Mouse (Mus musculus): ENCODE data around the gene Ubl7. TPM values are rescaled to one million over a fixed set of nuclear protein-coding genes. Genes with fewer than 3 reads are reported as not detected.

The Ubl7 gene
- polyA plus RNA-seq, 1 experiment from 2014 or later: 124 TPM

DNA sequence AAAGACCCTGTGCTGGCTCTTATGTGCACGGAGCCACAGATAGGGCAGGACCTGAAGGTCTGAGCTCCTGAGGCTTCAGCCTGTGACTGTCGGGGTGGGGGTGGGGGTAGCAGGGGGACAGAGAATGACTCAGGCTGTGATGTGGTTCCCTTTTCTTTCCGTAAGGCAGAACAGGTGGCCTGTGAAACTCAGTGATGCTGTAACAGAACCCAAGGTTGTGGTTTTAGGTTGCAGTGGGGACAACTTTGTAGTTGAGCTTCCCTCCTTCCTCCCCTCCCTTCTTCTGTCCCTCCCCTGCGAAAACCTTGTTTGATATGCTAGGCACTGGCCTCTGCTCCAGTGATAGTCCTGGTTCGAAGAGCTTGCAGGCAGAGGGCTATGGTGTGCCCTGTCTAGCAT is 46.1 kb downstream of the Ubl7 start:
- DNase-seq (ENCODE audit: low spot score) (no peak), ATAC-seq (replicated peaks; ENCODE audit: low FRiP score, low read depth) (no peak)
- Histone ChIP-seq H3K9me3 (replicated peaks; ENCODE audit: low read length) (no peaks in the 10 kb centered on the region), H3K27me3 (ENCODE audit: insufficient read depth, low read length) (no peaks in the 10 kb centered on the region), H3K9ac (ENCODE audit: low read depth, low read length) (no peak overlapping the region), H3K27ac (no peak overlapping the region), H3K4me2 (ENCODE audit: low read length) (no peak overlapping the region), H3K4me1 (replicated peaks; ENCODE audit: insufficient read depth, low read length) (0 out of 2 replicates have a peak, but pooled peaks cover 3% of the 10 kb centered on the region), H3K36me3 (ENCODE audit: insufficient read depth, low read length) (no peaks in the 10 kb centered on the region), H3K4me3 (replicated peaks; ENCODE audit: low read depth, low read length) (no peak overlapping the region)
- no peak for TF ChIP-seq CTCF (IDR thresholded peaks at IDR 0.05; ENCODE audit: low read depth)
- WGBS: 53% methylated on average over 5 of the region's 5 CpGs

DNA sequence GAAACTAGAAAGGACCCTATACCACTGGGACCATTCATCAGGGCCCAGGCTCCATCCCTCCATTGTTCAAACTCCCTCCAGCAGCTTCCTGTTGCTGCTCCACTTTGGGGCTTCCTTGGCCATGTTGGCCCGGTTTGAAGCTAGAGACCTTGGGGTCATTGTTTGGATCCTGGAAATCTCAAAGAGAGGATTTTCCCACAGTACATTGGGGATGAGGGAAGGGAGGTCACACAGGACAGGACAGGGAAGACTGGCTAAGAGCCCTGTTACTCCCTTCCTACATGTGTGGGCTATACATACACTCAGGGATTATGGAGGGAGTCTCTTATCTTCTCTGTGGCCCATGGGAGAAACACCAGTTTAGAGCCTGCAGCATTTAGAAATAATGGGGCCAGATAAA is 47.8 kb downstream of the Ubl7 start:
- ATAC-seq (replicated peaks; ENCODE audit: low FRiP score, low read depth) (no peak), DNase-seq (ENCODE audit: low spot score) (no peak)
- no peak for TF ChIP-seq CTCF (IDR thresholded peaks at IDR 0.05; ENCODE audit: low read depth)
- no peaks in the 10 kb centered on the region for H3K36me3 ChIP-seq (ENCODE audit: insufficient read depth, low read length)
- no peak overlapping the region for H3K9ac ChIP-seq (ENCODE audit: low read depth, low read length)
- no peak overlapping the region for H3K4me3 ChIP-seq (replicated peaks; ENCODE audit: low read depth, low read length)
- WGBS: 67% methylated on average over 1 of the region's 1 CpGs
- H3K27me3 ChIP-seq (ENCODE audit: insufficient read depth, low read length): no peaks in the 10 kb centered on the region
- no peaks in the 10 kb centered on the region for H3K9me3 ChIP-seq (replicated peaks; ENCODE audit: low read length)
- no peak overlapping the region for H3K4me2 ChIP-seq (ENCODE audit: low read length)
- peaks cover 3% of the 10 kb centered on the region; the same call in 1 of the 2 replicates for H3K4me1 ChIP-seq (replicated peaks; ENCODE audit: insufficient read depth, low read length)
- H3K27ac ChIP-seq: no peak overlapping the region

DNA sequence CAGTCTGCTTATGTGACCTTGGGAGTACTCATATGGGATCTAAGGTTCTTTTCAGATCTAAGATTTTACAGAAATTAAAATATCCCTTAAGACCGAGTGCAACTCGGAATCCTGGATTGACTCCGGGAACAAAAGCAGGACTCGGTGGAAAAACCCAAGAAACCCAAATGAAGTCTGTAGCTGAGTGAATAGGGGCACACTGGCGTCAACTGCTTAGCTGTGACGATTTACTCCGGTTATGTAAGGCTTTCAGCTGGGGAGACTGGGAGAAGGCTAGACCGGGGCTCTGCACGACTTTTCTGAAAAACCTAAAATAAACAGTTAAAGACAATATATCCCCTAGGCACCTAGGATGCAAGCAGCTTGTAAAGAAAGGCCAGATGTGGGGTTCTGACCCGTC is 48.6 kb downstream of the Ubl7 start:
- Histone ChIP-seq H3K27me3 (ENCODE audit: insufficient read depth, low read length) (no peaks in the 10 kb centered on the region), H3K9me3 (replicated peaks; ENCODE audit: low read length) (no peaks in the 10 kb centered on the region), H3K4me3 (replicated peaks; ENCODE audit: low read depth, low read length) (no peak overlapping the region), H3K27ac (no peak overlapping the region), H3K4me1 (replicated peaks; ENCODE audit: insufficient read depth, low read length) (peaks cover 3% of the 10 kb centered on the region; the same call in 1 of the 2 replicates), H3K4me2 (ENCODE audit: low read length) (no peak overlapping the region), H3K9ac (ENCODE audit: low read depth, low read length) (no peak overlapping the region), H3K36me3 (ENCODE audit: insufficient read depth, low read length) (no peaks in the 10 kb centered on the region)
- ATAC-seq (replicated peaks; ENCODE audit: low FRiP score, low read depth): no peak
- TF ChIP-seq CTCF (IDR thresholded peaks at IDR 0.05; ENCODE audit: low read depth): no peak
- WGBS: 75% methylated on average over 10 of the region's 10 CpGs
- DNase-seq (ENCODE audit: low spot score): no peak

DNA sequence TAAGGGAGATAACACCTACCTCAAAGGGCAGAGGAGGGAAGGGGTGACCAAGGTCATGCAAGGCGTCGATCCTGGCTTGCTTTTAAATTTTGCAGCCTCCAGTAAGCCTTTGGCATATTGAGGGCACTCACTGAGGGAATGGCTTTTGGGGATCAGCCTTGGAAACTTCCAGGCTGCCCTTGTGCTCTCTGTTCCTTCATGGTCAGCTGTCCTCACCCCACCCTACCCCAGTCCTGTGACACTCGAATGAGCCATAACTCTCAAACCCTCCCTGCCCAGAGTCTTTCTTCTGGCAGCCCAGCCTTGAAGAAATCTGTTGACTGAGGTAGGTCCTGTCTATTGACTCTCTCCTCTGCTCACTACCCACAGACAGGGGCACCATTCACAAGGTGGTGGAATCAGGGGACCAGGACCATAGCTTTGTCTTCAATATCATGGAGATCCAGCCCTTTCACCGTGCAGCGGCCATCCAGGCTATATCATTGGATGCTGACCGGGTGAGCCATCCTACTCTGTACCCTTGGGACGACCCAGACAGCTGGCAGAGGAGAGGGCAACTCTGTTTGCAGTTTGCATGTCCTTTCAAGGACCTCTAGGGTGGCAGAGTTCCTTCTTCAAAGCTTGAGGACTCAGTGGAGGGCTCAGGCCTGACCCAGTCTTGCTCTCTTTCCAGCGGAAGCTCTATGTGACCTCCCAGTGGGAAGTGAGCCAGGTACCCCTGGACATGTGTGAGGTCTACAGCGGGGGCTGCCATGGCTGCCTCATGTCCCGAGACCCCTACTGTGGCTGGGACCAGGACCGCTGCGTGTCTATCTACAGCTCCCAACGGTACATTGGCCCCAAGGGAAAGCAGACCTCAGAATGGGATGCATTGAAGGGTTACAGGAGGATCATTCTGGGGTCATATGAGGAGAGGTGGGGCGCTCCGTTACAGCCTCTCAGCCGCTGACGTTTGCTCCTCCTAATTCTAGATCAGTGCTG is 49.4 kb downstream of the Ubl7 start:
- no peak for TF ChIP-seq CTCF (IDR thresholded peaks at IDR 0.05; ENCODE audit: low read depth)
- DNase-seq (ENCODE audit: low spot score) (no peak), ATAC-seq (replicated peaks; ENCODE audit: low FRiP score, low read depth) (no peak)
- Histone ChIP-seq H3K9ac (ENCODE audit: low read depth, low read length) (no peak overlapping the region), H3K4me1 (replicated peaks; ENCODE audit: insufficient read depth, low read length) (peaks cover 3% of the 10 kb centered on the region; the same call in 1 of the 2 replicates), H3K4me2 (ENCODE audit: low read length) (no peak overlapping the region), H3K9me3 (replicated peaks; ENCODE audit: low read length) (no peaks in the 10 kb centered on the region), H3K36me3 (ENCODE audit: insufficient read depth, low read length) (no peaks in the 10 kb centered on the region), H3K27ac (no peak overlapping the region), H3K27me3 (ENCODE audit: insufficient read depth, low read length) (no peaks in the 10 kb centered on the region), H3K4me3 (replicated peaks; ENCODE audit: low read depth, low read length) (no peak overlapping the region)
- WGBS: 80% methylated on average over 17 of the region's 17 CpGs

DNA sequence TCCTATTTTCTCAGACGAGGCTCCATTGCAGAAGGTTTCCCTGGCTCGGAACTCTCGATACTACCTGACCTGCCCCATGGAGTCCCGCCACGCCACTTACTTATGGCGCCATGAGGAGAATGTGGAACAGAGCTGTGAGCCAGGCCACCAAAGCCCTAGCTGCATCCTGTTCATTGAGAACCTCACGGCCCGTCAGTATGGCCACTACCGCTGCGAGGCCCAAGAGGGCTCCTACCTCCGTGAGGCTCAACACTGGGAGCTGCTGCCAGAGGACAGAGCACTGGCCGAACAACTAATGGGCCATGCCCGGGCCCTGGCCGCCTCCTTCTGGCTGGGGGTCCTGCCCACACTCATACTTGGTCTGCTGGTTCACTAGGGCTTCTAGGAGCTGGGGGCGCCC is 50.4 kb downstream of the Ubl7 start:
- Histone ChIP-seq H3K4me3 (replicated peaks; ENCODE audit: low read depth, low read length) (no peak overlapping the region), H3K27ac (peak overlapping the region; percentile 25; the same call in 1 of the 2 replicates), H3K9ac (ENCODE audit: low read depth, low read length) (no peak overlapping the region), H3K4me2 (ENCODE audit: low read length) (no peak overlapping the region), H3K9me3 (replicated peaks; ENCODE audit: low read length) (no peaks in the 10 kb centered on the region), H3K36me3 (ENCODE audit: insufficient read depth, low read length) (no peaks in the 10 kb centered on the region), H3K27me3 (ENCODE audit: insufficient read depth, low read length) (no peaks in the 10 kb centered on the region), H3K4me1 (replicated peaks; ENCODE audit: insufficient read depth, low read length) (peaks cover 3% of the 10 kb centered on the region; the same call in 1 of the 2 replicates)
- 87% methylated on average over 15 of the region's 15 CpGs for WGBS
- no peak for DNase-seq (ENCODE audit: low spot score)
- no peak for ATAC-seq (replicated peaks; ENCODE audit: low FRiP score, low read depth)
- TF ChIP-seq CTCF (IDR thresholded peaks at IDR 0.05; ENCODE audit: low read depth): no peak

DNA sequence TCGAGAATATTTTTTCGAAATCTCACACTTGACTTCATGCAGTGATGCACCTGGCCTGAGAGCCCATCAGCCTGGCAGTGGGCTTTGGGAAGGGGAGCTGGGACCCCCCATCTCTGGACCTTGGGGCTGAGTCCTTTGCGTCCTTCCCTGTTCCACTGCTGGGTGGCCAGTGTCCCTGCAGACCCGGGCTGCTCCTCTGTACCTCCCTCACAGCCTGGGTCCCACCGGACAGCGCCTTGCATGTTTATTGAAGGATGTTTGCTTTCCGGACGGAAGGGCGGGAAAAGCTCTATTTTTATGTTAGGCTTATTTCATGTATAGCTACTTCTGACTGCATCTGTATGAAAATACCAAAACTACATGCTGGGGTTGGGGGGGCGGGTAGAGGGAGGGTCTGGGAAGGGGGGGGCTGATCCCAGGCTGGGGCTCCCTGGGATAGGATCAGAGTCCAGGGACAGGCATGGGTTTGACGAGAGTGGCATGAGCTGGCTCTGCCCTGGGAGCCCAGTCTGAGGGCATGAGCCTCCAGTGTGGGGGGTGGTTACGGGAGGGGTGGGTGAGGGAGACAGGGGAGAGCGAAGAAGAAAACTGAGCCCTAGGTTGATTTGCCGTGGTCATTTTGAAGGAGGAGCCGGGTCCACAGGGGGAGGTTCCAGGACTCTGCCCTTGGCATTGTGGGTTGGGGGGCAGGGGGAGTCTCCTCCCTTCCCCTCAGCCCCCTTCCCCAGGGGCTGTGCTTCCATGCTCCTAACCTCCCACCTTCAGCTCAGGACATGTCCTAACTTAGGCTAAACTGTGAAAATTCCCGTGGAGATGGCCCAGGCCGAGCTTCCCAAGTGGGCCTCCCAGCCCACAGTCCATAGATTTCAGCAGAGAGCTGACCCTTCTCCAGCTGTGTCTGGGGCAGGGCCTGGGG is 51.3 kb downstream of the Ubl7 start:
- no peak for TF ChIP-seq CTCF (IDR thresholded peaks at IDR 0.05; ENCODE audit: low read depth)
- DNase-seq (ENCODE audit: low spot score): peak; percentile 49
- no peaks in the 10 kb centered on the region for H3K9me3 ChIP-seq (replicated peaks; ENCODE audit: low read length)
- no peak overlapping the region for H3K9ac ChIP-seq (ENCODE audit: low read depth, low read length)
- WGBS: 38% methylated on average over 17 of the region's 17 CpGs
- no peak overlapping the region for H3K4me2 ChIP-seq (ENCODE audit: low read length)
- no peaks in the 10 kb centered on the region for H3K27me3 ChIP-seq (ENCODE audit: insufficient read depth, low read length)
- H3K4me1 ChIP-seq (replicated peaks; ENCODE audit: insufficient read depth, low read length): peaks cover 3% of the 10 kb centered on the region; the same call in 1 of the 2 replicates
- ATAC-seq (replicated peaks; ENCODE audit: low FRiP score, low read depth): no peak
- H3K36me3 ChIP-seq (ENCODE audit: insufficient read depth, low read length): no peaks in the 10 kb centered on the region
- no peak overlapping the region for H3K4me3 ChIP-seq (replicated peaks; ENCODE audit: low read depth, low read length)
- H3K27ac ChIP-seq: peak overlapping the region; percentile 25; the same call in 1 of the 2 replicates

Data from kidney, postnatal 0 days (tissue).